Mouse (Mus musculus) CH12.LX (cell line): ENCODE measurements around the gene Suclg2. TPM values are rescaled to one million over a fixed set of nuclear protein-coding genes. Genes with fewer than 3 reads are reported as not detected.

Experiments used
- DNase-seq: peaks from one replicate; pipeline ENCODE4 v3.0.0-alpha.2; 2013; ENCODE audit errors: extremely low read depth
- H3K27ac ChIP-seq: 2 replicates; pipeline ENCODE4 v1.5.1; 2012; ENCODE audit warnings: low read depth, mild to moderate bottlenecking, control low read depth, moderate library complexity; ENCODE audit not compliant: insufficient read depth
- H3K27me3 ChIP-seq: replicated peaks from 2 replicates; pipeline ENCODE3; 2012; ENCODE audit warnings: inconsistent platforms
- H3K36me3 ChIP-seq, 2 experiments: replicated peaks in 1 of 2; 2 replicates each; pipeline versions ENCODE3 to v1.6.1; 2012; ENCODE audit warnings: inconsistent platforms in 1 of 2, low read length in 1 of 2, mild to moderate bottlenecking in 1 of 2, mixed read lengths in 1 of 2, moderate library complexity in 1 of 2; ENCODE audit not compliant: control insufficient read depth in 1 of 2, insufficient read depth in 1 of 2
- H3K4me1 ChIP-seq, 2 experiments: 2 replicates each; pipeline ENCODE4 v1.6.1; 2012; ENCODE audit warnings: inconsistent platforms in 1 of 2, moderate library complexity in 1 of 2; ENCODE audit not compliant: insufficient read depth in 2 of 2, control insufficient read depth in 1 of 2
- H3K4me2 ChIP-seq: 2 replicates; pipeline ENCODE4 v1.6.1; 2012; ENCODE audit warnings: low read depth, mild to moderate bottlenecking, control low read depth; ENCODE audit not compliant: poor library complexity, insufficient read depth, severe bottlenecking
- H3K4me3 ChIP-seq, 3 experiments: fragments of 150-350 bp in 1 of 3; sonication (generic) in 1 of 3; replicated peaks in 1 of 3; 2 replicates each; pipeline versions ENCODE3 to v1.5.1; 2011 to 2012; ENCODE audit warnings: low read depth in 2 of 3, low read length in 2 of 3, mild to moderate bottlenecking in 2 of 3, moderate library complexity in 2 of 3, control low read depth in 1 of 3, improper control_type of control experiment in 1 of 3, inconsistent platforms in 1 of 3, mixed read lengths in 1 of 3; ENCODE audit not compliant: poor library complexity in 1 of 3
- H3K79me2 ChIP-seq: replicated peaks from 2 replicates; pipeline ENCODE4 v1.6.1; 2012; ENCODE audit warnings: mild to moderate bottlenecking, moderate library complexity; ENCODE audit not compliant: control insufficient read depth, poor library complexity, insufficient read depth, severe bottlenecking; ENCODE audit errors: extremely low read depth
- H3K9ac ChIP-seq: 2 replicates; pipeline ENCODE4 v1.6.1; 2012; ENCODE audit warnings: low read depth, mild to moderate bottlenecking, control low read depth, moderate library complexity; ENCODE audit not compliant: insufficient read depth
- H3K9me3 ChIP-seq: replicated peaks from 2 replicates; pipeline ENCODE3; 2012; ENCODE audit warnings: low read length, inconsistent platforms, mixed read lengths
- BHLHE40 ChIP-seq: IDR thresholded peaks from 2 replicates; pipeline ENCODE4 v1.6.1; 2011; ENCODE audit warnings: mild to moderate bottlenecking, low read depth, low read length, improper control_type of control experiment
- CHD1 ChIP-seq: IDR thresholded peaks from 2 replicates; pipeline ENCODE4 v1.6.1; 2012; ENCODE audit warnings: low read depth, low read length, improper control_type of control experiment, inconsistent platforms
- CHD2 ChIP-seq: IDR thresholded peaks from 2 replicates; pipeline ENCODE4 v1.6.1; 2011; ENCODE audit warnings: low read length, improper control_type of control experiment
- ELF1 ChIP-seq: IDR thresholded peaks from 2 replicates; pipeline ENCODE4 v1.6.1; 2014; ENCODE audit warnings: low read depth, mild to moderate bottlenecking, inconsistent platforms, low read length, improper control_type of control experiment
- EP300 ChIP-seq: IDR thresholded peaks from 2 replicates; pipeline ENCODE4 v1.6.1; 2011; ENCODE audit warnings: low read length, improper control_type of control experiment
- GABPA ChIP-seq: IDR thresholded peaks from 2 replicates; pipeline ENCODE4 v1.6.1; 2012; ENCODE audit warnings: low read depth, low read length, improper control_type of control experiment, inconsistent platforms; ENCODE audit not compliant: insufficient replicate concordance
- JUN ChIP-seq: IDR thresholded peaks from 2 replicates; pipeline ENCODE4 v1.6.1; 2011; ENCODE audit warnings: low read depth, mild to moderate bottlenecking, low read length, improper control_type of control experiment, moderate library complexity; ENCODE audit not compliant: insufficient read depth
- MYC ChIP-seq: IDR thresholded peaks from 2 replicates; pipeline ENCODE4 v1.6.1; 2011; ENCODE audit warnings: low read depth, mild to moderate bottlenecking, improper control_type of control experiment, low read length
- NRF1 ChIP-seq: IDR thresholded peaks from 2 replicates; pipeline ENCODE4 v1.6.1; 2014; ENCODE audit warnings: low read depth, mild to moderate bottlenecking, inconsistent platforms, low read length, improper control_type of control experiment, moderate library complexity
- POLR2A ChIP-seq: IDR thresholded peaks from 2 replicates; pipeline ENCODE4 v1.6.1; 2011; ENCODE audit warnings: low read depth, mild to moderate bottlenecking, improper control_type of control experiment, low read length
- POLR2AphosphoS2 ChIP-seq: IDR thresholded peaks from 2 replicates; pipeline ENCODE4 v1.6.1; 2011; ENCODE audit warnings: low read depth, low read length, improper control_type of control experiment
- SIN3A ChIP-seq: IDR thresholded peaks from 2 replicates; pipeline ENCODE4 v1.6.1; 2012; ENCODE audit warnings: low read length, improper control_type of control experiment, inconsistent platforms
- SMC3 ChIP-seq: IDR thresholded peaks from 2 replicates; pipeline ENCODE4 v1.6.1; 2011; ENCODE audit warnings: low read depth, low read length, improper control_type of control experiment
- TBP ChIP-seq: conservative IDR thresholded peaks from 2 replicates; pipeline ENCODE4 v1.6.1; 2011; ENCODE audit warnings: low read depth, low read length, improper control_type of control experiment
- TCF12 ChIP-seq: IDR thresholded peaks from 2 replicates; pipeline ENCODE4 v1.6.1; 2014; ENCODE audit warnings: low read depth, mild to moderate bottlenecking, inconsistent platforms, low read length, improper control_type of control experiment
- USF2 ChIP-seq: conservative IDR thresholded peaks from 2 replicates; pipeline ENCODE4 v1.6.1; 2011; ENCODE audit warnings: low read depth, low read length, improper control_type of control experiment
- ZC3H11A ChIP-seq: IDR thresholded peaks from 2 replicates; pipeline ENCODE4 v1.6.1; 2012; ENCODE audit warnings: low read depth, mild to moderate bottlenecking, inconsistent platforms, low read length, improper control_type of control experiment
- ZMIZ1 ChIP-seq: IDR thresholded peaks from 2 replicates; pipeline ENCODE4 v1.6.1; 2012; ENCODE audit warnings: low read depth, mild to moderate bottlenecking, inconsistent platforms, low read length, improper control_type of control experiment
- ZNF384 ChIP-seq: IDR thresholded peaks from 2 replicates; pipeline ENCODE4 v1.6.1; 2012; ENCODE audit warnings: low read depth, low read length, improper control_type of control experiment, inconsistent platforms
- dilution Hi-C: fragments of 300-500 bp; cut with MboI; formaldehyde crosslinking; loops from 2 replicates; pipeline ENCODE4 v1.14.3; 2020; ENCODE audit warnings: low sequenced_read_pairs; ENCODE audit not compliant: extremely low pct_unique_long_range_greater_than_20kb, extremely low pct_ligation_motif_present
- in situ Hi-C: fragments of 300-500 bp; cut with MboI; formaldehyde crosslinking; loops from 3 replicates; pipeline ENCODE4 v1.14.3; 2019; ENCODE audit warnings: low sequenced_read_pairs, low pct_ligation_motif_present, low pct_unique_long_range_greater_than_20kb, mixed read lengths
- polyA plus RNA-seq: library from polyadenylated mRNA; unstranded; fragments of >175 nt; gene quantifications from 2 replicates; pipeline ENCODE4 v1.2.1, GENCODE M21; 2012; ENCODE audit warnings: low read depth; ENCODE audit not compliant: insufficient read length
- total RNA-seq, 2 experiments: library from RNA; depleted of rRNA; stranded (reverse); fragments of 300-350 nt in 1 of 2; fragments of >200 nt in 1 of 2; gene quantifications; 2 replicates each; pipeline ENCODE4 v1.2.3; 2012 to 2014

Gene Suclg2
- total and polyA plus RNA-seq, 3 experiments = 46.5 to 86.2 (median 48.3) TPM

DNA sequence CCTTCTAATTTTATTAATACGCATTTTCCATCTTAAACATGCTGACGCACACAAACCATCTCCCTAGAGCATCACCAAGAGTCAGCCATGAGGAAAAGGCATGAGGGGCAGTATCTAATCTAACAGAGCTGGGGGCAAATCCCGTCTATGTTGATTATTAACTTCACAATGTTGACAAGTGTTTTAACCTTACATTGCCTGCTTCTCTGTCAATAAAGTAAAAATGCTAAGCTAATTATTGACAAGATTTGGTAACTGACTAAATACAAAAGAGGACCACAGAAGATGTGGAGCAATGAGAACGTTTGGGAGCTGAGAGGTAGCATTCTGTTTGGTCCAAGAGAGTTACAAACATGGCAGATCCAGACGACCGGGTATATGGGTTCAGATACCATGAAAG lies 65.8 kb downstream of the Suclg2 start:
- Histone ChIP-seq H3K9ac (no peak overlapping the region), H3K9me3 (no peaks in the 10 kb centered on the region), H3K4me1 (peaks cover 0 to 24% of the 10 kb centered on the region in 2 experiments; a peak in 2 of 4 replicates), H3K36me3 (peaks cover 7 to 61% of the 10 kb centered on the region in 2 experiments), H3K27me3 (no peaks in the 10 kb centered on the region), H3K79me2 (no peaks in the 10 kb centered on the region), H3K4me2 (no peak overlapping the region), H3K4me3 (no peak overlapping the region), H3K27ac (no peak overlapping the region)
- TF ChIP-seq CHD1 = no peak
- TF ChIP-seq EP300 = no peak
- TF ChIP-seq BHLHE40 = no peak
- no peak for TF ChIP-seq USF2
- TF ChIP-seq JUN = no peak
- no peak for DNase-seq
- dilution Hi-C loops (no loop called here), in situ Hi-C loops (no loop called here)

DNA sequence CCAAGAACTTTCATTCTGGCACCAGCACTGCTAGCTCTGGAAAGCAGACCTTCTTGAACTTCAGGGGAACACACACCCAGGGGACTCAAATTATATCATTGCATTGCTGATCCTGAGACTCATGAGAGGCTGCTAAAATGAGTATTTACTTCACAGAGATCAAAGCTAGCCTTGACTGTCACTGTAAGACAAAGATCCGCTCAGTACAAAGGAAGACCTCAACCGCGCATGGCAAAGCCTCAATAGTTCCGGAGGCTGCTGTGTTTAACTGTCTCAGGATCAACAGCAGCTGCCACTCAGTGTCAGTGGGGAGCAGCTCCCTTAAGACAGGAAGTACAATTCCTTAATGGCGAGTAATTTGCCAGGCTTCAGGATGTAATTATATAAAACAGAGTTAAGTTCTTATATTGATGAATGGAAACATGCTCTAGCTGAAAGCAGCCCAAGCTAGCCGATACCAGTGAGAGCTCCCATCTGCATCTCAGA lies 67.2 kb downstream of the Suclg2 start:
- no peaks in the 10 kb centered on the region for H3K9me3 ChIP-seq
- H3K27ac ChIP-seq = no peak overlapping the region
- no peaks in the 10 kb centered on the region for H3K27me3 ChIP-seq
- H3K4me1 ChIP-seq = peaks cover 0 to 12% of the 10 kb centered on the region in 2 experiments; a peak in 2 of 4 replicates
- no peak for TF ChIP-seq CHD2
- TF ChIP-seq EP300 = no peak
- no peak for TF ChIP-seq NRF1
- no peak for TF ChIP-seq SMC3
- TF ChIP-seq GABPA = no peak
- no peak for TF ChIP-seq ZMIZ1
- no peak for TF ChIP-seq ZNF384
- no peak for TF ChIP-seq JUN
- no peaks in the 10 kb centered on the region for H3K79me2 ChIP-seq
- no peak for DNase-seq
- peaks cover 7 to 64% of the 10 kb centered on the region in 2 experiments for H3K36me3 ChIP-seq
- in situ Hi-C loops (no loop called here), dilution Hi-C loops (no loop called here)
- H3K4me2 ChIP-seq = no peak overlapping the region
- no peak overlapping the region for H3K9ac ChIP-seq
- no peak overlapping the region for H3K4me3 ChIP-seq

DNA sequence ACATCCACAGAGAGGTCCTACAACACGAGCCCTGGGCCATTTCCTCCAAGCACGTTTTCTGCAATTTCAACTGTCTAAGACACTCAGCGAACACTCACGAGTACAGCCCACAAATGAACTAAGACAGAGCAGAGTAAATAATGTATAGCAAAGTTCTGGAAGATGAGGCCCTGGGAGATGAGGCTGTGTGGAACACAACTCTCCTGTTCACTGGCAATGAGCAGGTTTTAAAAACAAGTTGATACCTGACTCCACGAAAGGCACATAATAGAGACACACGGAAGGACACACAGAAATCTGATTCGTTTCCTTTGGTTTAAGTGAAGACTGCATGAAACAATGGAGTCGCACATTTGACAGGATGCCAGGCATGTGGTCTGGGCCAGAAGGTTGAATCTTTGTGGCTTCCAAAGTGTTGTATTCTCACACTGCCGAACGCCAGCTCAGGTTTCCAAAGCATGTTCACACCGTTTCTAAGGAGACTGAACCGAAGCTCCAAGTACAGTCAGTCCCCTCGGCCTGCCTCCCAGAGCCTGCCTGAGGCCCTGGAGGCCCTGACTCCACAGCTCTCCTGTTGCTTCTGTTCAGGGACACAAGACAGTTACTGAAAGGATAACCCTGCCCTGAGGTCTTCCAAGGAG lies 68.4 kb downstream of the Suclg2 start:
- Histone ChIP-seq H3K27ac (no peak overlapping the region), H3K36me3 (peaks cover 7 to 64% of the 10 kb centered on the region in 2 experiments), H3K27me3 (no peaks in the 10 kb centered on the region), H3K4me2 (no peak overlapping the region), H3K4me1 (peaks cover 0 to 8% of the 10 kb centered on the region in 2 experiments; a peak in 2 of 4 replicates), H3K4me3 (no peak overlapping the region), H3K79me2 (no peaks in the 10 kb centered on the region), H3K9me3 (no peaks in the 10 kb centered on the region), H3K9ac (no peak overlapping the region)
- dilution Hi-C loops = no loop called here
- TF ChIP-seq CHD2 = no peak
- no peak for TF ChIP-seq CHD1
- no peak for TF ChIP-seq POLR2AphosphoS2
- TF ChIP-seq SMC3 = no peak
- TF ChIP-seq ZC3H11A = no peak
- TF ChIP-seq POLR2A = no peak
- TF ChIP-seq TBP = no peak
- no peak for TF ChIP-seq MYC
- no peak for TF ChIP-seq TCF12
- TF ChIP-seq SIN3A = no peak
- no peak for TF ChIP-seq ELF1
- no peak for TF ChIP-seq USF2
- no peak for DNase-seq
- in situ Hi-C loops = no loop called here
